Mouse (Mus musculus) CH12.LX (cell line): ENCODE data around the gene Fermt1.

Experiments
- BHLHE40 ChIP-seq: IDR thresholded peaks from 2 replicates; pipeline ENCODE4 v1.6.1; 2011; ENCODE audit warnings: mild to moderate bottlenecking, low read depth, low read length, improper control_type of control experiment
- CTCF ChIP-seq, 2 experiments: IDR thresholded peaks in 1 of 2; conservative IDR thresholded peaks in 1 of 2; 2 replicates each; pipeline ENCODE4 v1.5.1; 2011 to 2012; ENCODE audit warnings: low read depth in 2 of 2, low read length in 2 of 2, improper control_type of control experiment in 1 of 2, inconsistent platforms in 1 of 2, mild to moderate bottlenecking in 1 of 2, moderate library complexity in 1 of 2
- IRF4 ChIP-seq: IDR thresholded peaks from 2 replicates; pipeline ENCODE4 v1.6.1; 2014; ENCODE audit warnings: low read depth, mild to moderate bottlenecking, inconsistent platforms, low read length, improper control_type of control experiment
- MAX ChIP-seq: IDR thresholded peaks from 2 replicates; pipeline ENCODE4 v1.6.1; 2011; ENCODE audit warnings: low read length, improper control_type of control experiment
- MYC ChIP-seq: IDR thresholded peaks from 2 replicates; pipeline ENCODE4 v1.6.1; 2011; ENCODE audit warnings: low read depth, mild to moderate bottlenecking, improper control_type of control experiment, low read length
- NELFE ChIP-seq: IDR thresholded peaks from 2 replicates; pipeline ENCODE4 v1.6.1; 2011; ENCODE audit warnings: low read depth, low read length, improper control_type of control experiment
- NRF1 ChIP-seq: IDR thresholded peaks from 2 replicates; pipeline ENCODE4 v1.6.1; 2014; ENCODE audit warnings: low read depth, mild to moderate bottlenecking, inconsistent platforms, low read length, improper control_type of control experiment, moderate library complexity

GRCm38 (mm10) chr2:132944711-132945325, 888 bp downstream of the Fermt1 start:
- TF ChIP-seq MYC (no peak), NRF1 (no peak), IRF4 (no peak), NELFE (no peak), BHLHE40 (no peak), MAX (no peak), CTCF (conservative IDR thresholded peaks at IDR 0.05 in 1 of 2, IDR thresholded peaks at IDR 0.05 in 1 of 2; ENCODE audit: low read depth in 2 of 2, low read length in 2 of 2) (no peak)
